Mouse (Mus musculus) spleen, adult 12 weeks (tissue): ENCODE measurements around the gene Chst11.
"Not testable (repeated sequence)": the region's sequence is repeated elsewhere in the genome, so short reads cannot be mapped to it uniquely, and the experiment has no call there.

ENCODE experiments used
- DNase-seq: peaks from one replicate; pipeline ENCODE4 v3.0.0; 2022; ENCODE audit warnings: low spot score

Gene Chst11

GRCm38 (mm10) chr10:83111046-83111445 lies 125.7 kb downstream of the Chst11 start:
- DNase-seq, result no peak

DNA sequence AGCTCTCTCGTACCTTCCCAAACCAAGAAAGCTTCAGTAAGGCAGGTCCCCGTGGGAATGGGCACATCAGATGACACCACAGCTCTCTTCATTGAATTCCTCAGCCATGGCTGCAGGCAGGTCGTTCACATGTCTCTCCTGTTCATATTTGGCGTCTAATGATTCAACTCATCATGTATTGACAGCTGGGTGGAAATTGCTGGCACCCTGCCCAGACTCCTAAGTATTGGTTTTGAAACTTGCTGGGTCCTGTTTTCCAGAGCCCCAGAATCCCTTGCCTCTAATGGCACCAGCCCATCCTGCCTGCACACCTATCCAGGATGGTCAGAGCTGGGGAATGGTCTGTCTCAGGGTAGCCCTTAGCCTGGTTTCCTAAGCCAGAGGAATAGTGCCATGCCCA lies 127.0 kb downstream of the Chst11 start:
- no peak for DNase-seq

- no peak for DNase-seq
Measured at GRCm38 (mm10) chr10:83114564-83114963, 129.3 kb downstream of the Chst11 start.

- no peak for DNase-seq
Measured at GRCm38 (mm10) chr10:83116889-83117288, 131.6 kb downstream of the Chst11 start.

DNA sequence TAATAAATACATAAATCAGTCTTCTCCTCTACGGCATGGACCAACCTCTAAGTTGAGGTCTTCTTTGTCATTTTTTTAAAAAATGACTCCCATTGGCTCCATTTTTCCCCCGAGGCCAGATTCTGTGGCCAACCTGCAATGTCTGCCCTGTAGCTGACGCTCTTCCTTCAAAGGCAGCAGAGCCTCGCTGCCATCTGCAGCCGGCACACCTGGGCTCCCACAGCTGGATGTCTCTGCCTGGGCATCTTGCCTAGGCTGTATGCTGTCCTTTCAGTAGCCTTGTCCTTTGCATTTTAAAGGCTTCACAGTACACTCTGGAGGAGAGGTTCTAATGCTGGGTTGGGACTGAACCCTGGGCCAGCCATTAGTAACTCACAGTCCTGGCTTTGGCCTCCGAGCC lies 132.6 kb downstream of the Chst11 start:
- no peak for DNase-seq

DNA sequence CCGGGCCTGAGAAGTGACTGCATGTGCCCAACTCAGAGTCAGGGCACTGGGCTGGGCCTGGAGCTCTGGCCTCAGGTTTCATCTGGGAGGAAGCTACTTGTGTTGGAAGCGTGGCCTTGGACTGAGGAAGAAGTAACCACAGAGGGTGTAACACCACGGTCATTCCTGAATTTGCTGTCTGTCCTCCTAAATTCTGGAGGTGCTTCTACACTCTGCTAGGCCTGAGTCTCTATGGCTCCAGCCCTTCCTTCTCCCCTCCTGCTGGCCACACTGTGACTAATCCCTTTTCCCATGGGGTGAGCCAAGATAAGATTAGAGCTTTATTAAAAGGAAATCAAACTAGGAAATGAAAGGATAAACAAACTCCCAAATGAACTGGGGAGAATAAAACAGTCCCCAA lies 133.3 kb downstream of the Chst11 start:
- DNase-seq, result no peak

GRCm38 (mm10) chr10:83119016-83119415 lies 133.7 kb downstream of the Chst11 start:
- DNase-seq, result no peak

- DNase-seq, result not testable (repeated sequence)
Measured at GRCm38 (mm10) chr10:83119461-83119860, 134.2 kb downstream of the Chst11 start.

GRCm38 (mm10) chr10:83119909-83120308 lies 134.6 kb downstream of the Chst11 start:
- DNase-seq, result no peak

- no peak for DNase-seq
Measured at GRCm38 (mm10) chr10:83120938-83121337, 135.6 kb downstream of the Chst11 start.

- DNase-seq, result no peak
Measured at GRCm38 (mm10) chr10:83124560-83124959, 139.3 kb downstream of the Chst11 start.

DNA sequence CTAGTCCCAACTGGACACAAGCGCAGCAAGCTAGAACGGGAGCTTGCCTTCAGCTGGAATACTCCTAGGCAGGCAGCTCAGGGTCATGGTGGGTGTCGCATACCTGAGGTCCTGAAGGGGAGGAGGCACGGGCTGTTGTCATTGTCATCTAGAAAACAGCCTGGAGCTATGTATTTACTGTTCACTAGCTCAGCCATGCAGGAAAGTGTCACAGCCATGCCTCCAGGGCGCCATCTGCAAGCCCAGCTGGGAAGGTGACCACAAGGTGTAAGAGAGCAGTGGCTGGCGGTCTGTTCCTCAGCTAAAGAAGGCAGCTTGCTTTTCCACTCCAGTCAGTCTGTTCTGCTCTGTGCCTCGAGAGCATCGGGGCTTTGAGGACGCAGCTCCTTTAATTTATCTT lies 141.1 kb downstream of the Chst11 start:
- DNase-seq, result no peak

DNA sequence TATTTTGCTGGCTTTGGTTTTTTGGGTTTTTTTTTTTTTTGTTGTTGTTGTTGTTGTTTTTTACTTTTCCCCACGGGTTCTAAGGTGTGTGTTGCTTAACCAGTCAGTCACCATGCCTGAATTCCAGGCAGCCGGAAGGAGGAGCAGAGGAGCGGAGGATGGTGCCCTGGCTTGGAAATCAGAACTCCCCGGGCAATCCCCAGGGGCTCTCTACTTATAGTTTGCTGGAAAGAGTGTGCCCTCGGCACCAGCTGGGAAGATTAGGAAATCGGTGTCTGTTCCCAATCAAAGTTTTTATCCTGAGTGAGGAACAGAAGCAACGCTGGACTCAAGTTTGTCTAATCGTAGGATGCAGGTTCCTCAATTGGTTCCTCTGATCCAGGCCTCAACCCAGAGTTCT lies 143.1 kb downstream of the Chst11 start:
- DNase-seq, result no peak

DNA sequence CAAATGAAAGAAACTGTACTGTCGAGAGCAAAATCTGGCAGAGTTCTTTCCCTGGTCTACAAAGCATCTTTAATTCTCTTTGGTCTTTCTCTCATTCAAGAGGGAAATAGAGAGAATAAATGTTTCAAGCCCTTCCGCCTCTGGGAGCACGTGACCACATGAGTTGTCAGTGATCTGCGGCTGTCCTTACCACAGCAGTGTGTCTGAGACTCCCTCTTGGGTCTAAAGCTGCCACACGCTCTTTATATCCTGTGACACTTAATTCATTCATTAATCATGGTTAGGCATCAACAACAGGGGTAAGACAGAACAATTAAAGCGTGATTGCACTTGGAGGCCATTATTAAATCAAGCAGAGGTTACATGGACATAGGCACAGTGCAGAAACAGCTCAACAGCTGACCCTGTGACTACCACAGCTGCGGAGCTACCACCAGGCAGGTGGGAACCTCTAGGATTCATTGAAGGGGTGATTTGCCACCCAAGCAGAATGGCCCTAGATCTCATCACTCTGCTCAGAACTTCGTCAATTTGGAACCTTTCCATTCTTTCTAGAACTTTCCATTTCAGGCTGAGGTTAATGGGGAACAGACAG lies 144.4 kb downstream of the Chst11 start:
- DNase-seq, result no peak

- DNase-seq, result no peak
Measured at GRCm38 (mm10) chr10:83130611-83131010, 145.3 kb downstream of the Chst11 start.

DNA sequence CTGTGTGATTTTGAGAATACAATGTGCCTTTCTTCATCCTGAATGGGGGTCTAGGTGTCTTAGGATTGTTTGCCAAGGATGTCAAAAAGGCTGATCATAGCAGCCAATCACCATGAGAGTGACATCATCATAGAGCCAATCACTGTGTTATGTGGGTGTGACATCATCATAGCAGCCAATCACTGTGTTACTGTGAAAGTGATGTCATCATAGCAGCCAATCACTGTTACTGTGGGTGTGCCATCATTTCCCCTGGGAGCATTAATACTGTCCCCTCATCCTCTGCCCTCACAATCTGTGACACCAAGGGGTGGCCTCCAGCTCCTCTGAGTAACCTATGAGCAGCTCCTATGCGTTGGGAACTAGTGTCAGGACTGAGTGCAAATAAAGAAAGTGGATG lies 146.6 kb downstream of the Chst11 start:
- DNase-seq, result no peak

DNA sequence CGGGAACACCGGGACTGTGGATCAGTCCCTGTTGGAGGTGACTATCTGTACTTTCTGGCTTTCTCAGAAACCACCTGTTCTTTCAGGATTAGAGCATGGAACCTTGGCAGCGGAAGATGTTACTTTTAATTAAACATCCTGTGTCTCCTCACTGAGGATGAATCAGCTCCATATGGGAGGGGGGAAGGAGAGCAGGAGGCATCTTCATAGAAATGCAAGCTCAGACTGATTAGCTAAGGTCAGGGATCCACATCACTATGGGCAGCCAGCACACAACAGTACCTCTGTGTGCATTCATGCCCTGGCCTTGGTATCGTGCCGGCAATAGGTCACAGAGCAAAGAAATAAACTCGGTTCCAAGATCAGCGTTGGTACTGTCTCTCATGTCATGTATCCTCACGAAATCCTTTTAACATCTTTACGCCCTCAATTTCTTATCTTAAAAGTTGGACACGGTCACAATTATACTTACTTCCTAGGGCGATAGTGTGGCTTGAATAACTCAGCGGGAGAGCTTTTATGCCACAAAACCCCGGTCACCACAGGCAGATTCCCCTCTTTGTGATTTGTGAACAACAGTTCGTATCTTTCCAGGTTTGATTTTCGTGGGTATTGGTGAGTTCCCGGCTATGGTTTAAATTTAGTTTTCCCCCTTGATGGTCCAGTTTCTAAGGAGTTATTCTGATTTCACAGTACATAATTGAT lies 148.7 kb downstream of the Chst11 start:
- no peak for DNase-seq

GRCm38 (mm10) chr10:83134896-83135295 lies 149.6 kb downstream of the Chst11 start:
- DNase-seq, result no peak

DNA sequence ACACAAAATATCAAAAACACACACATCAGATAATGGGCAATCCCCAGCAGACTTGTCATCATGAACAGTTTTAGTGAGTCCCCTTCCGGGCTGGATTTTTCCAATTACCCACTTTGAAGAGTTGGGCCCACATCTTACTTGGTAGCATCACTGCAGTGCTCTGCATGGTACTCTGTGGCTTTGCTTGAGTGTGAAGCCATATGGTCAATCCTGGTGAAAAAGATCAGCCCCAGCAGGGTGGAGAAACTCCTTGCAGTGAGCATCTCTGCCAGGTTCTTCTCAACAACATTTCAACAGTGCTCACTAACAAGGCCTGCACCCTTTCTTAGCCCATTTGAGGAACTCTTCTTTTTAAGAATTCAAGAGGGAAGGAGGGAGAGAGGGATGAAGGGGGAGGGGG lies 150.7 kb downstream of the Chst11 start:
- no peak for DNase-seq

- no peak for DNase-seq
Measured at GRCm38 (mm10) chr10:83137103-83137502, 151.8 kb downstream of the Chst11 start.

DNA sequence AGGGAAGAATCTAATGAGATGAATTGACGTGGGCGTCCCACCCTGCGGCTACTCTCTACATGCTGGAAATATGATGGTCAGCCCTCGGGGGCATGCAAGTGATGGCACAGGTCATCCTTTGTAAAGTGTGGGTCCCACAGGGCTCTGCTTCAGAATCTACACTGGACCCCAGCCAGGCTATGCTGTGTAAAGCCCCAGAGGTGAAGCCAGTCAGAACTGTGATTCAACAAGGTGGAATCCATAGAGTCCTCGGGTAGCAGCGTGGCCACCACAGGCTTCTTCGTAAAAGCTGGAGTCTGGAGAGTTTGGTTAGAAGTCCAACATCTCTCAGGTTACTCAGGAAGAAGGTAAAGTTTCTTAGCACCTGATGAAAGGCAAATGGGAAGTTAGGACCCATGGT lies 154.0 kb downstream of the Chst11 start:
- no peak for DNase-seq

GRCm38 (mm10) chr10:83140258-83140936 lies 155.1 kb downstream of the Chst11 start:
- no peak for DNase-seq

GRCm38 (mm10) chr10:83141434-83141833 lies 156.1 kb downstream of the Chst11 start:
- no peak for DNase-seq
